Mouse (Mus musculus) heart, adult 2 months (tissue): ENCODE measurements around the gene Nfia.

Experiments used
- CTCF ChIP-seq: fragments of 200-600 bp; IDR thresholded peaks from 2 replicates; pipeline ENCODE4 v1.8.1; 2022; ENCODE audit warnings: antibody characterized with exemption, mild to moderate bottlenecking, moderate library complexity
- EP300 ChIP-seq: fragments of 200-500 bp; IDR thresholded peaks from 2 replicates; pipeline ENCODE4 v1.6.1; 2011; ENCODE audit warnings: low read depth, low read length, control low read depth; ENCODE audit not compliant: insufficient read depth
- POLR2A ChIP-seq: fragments of 200-500 bp; IDR thresholded peaks from 2 replicates; pipeline ENCODE4 v1.6.1; 2011; ENCODE audit warnings: mild to moderate bottlenecking, low read depth, low read length, control low read depth; ENCODE audit not compliant: insufficient read depth

DNA sequence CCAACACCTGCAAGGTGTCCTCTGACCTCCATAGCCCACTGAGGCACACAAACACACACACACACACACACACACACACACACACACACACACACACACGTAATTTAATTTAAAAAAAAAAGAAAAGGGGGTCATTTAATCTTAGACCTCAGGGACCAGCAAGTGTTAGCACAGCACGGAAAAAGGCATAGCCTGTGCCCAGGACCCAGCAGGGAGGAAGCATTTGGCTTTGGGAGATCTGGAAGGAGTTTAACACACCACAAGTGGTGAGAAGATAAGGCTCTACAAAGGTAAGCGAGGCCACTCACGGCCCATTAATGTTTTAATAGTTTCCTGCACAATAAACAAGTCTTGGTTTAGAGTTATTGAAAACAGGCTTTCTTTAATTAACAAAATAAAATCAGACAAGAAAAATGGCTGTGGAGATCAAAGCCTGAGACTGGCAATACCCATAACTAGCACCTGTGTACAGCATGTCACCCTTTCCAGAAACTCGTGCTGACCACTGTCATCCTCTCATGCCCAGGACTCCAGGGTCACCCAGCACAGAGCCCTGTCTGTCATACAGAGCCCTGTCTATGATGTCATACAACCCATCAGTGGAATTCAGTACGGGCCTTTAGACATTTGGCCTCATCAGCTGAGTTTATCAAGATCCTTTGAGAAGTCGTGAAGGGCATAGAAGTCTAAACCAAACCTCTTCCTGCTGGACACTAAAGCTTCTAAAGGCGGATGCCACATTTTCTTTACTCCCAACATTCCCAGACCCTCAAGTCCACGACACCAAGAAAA, 332.6 kb downstream of the Nfia start:
- no peak for TF ChIP-seq POLR2A
- no peak for TF ChIP-seq CTCF
- TF ChIP-seq EP300, result no peak
